Mouse (Mus musculus) MEL (cell line): Measurements from ENCODE around the gene Zbtb46.

Source experiments
- HCFC1 ChIP-seq: IDR thresholded peaks from 2 replicates; pipeline ENCODE4 v1.6.1; 2012; ENCODE audit warnings: low read depth, mild to moderate bottlenecking, inconsistent platforms, low read length, improper control_type of control experiment, moderate library complexity
- SMC3 ChIP-seq: IDR thresholded peaks from 2 replicates; pipeline ENCODE4 v1.6.1; 2011; ENCODE audit warnings: low read depth, low read length, improper control_type of control experiment

DNA sequence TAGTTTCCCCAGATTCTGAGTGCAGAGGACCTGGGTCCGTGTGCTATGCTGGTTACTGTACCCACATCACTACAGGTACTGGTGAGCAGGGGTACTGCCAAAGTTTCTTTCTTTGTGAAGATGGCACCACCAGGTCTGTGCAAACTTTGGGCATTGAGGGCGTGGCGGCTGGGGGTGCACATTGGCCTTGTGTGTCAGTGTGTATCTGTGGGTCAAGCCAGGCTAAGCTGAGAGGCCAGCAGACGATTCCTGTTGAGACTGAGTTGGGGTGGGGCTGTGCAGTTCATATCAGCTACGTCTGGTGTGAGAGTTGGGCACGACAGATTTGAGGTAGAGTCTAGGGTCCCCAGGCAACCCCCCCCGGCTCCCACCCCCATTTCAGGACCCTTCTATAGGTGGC lies 74.8 kb downstream of the Zbtb46 start:
- TF ChIP-seq HCFC1, result no peak
- no peak for TF ChIP-seq SMC3
